Mouse (Mus musculus): ENCODE results near the gene BC024978.

- TF ChIP-seq GATA1 (IDR thresholded peaks at IDR 0.05; ENCODE audit: borderline replicate concordance, low read length) (no peak), FLI1 (IDR thresholded peaks at IDR 0.05; ENCODE audit: low read length) (no peak)
These were observed 1.6 kb downstream of the BC024978 start for GRCm38 (mm10) chr7:27197136-27197535.
